Mouse (Mus musculus) CH12.LX (cell line): Measurements from ENCODE around the gene Prkce. TPM values are rescaled to one million over a fixed set of nuclear protein-coding genes. Genes with fewer than 3 reads are reported as not detected.

ENCODE experiments used
- DNase-seq: peaks from one replicate; pipeline ENCODE4 v3.0.0-alpha.2; 2013; ENCODE audit errors: extremely low read depth
- H3K27ac ChIP-seq: 2 replicates; pipeline ENCODE4 v1.5.1; 2012; ENCODE audit warnings: low read depth, mild to moderate bottlenecking, control low read depth, moderate library complexity; ENCODE audit not compliant: insufficient read depth
- H3K27me3 ChIP-seq: replicated peaks from 2 replicates; pipeline ENCODE3; 2012; ENCODE audit warnings: inconsistent platforms
- H3K36me3 ChIP-seq, 2 experiments: replicated peaks in 1 of 2; 2 replicates each; pipeline versions ENCODE3 to v1.6.1; 2012; ENCODE audit warnings: inconsistent platforms in 1 of 2, low read length in 1 of 2, mild to moderate bottlenecking in 1 of 2, mixed read lengths in 1 of 2, moderate library complexity in 1 of 2; ENCODE audit not compliant: control insufficient read depth in 1 of 2, insufficient read depth in 1 of 2
- H3K4me1 ChIP-seq, 2 experiments: 2 replicates each; pipeline ENCODE4 v1.6.1; 2012; ENCODE audit warnings: inconsistent platforms in 1 of 2, moderate library complexity in 1 of 2; ENCODE audit not compliant: insufficient read depth in 2 of 2, control insufficient read depth in 1 of 2
- H3K4me2 ChIP-seq: 2 replicates; pipeline ENCODE4 v1.6.1; 2012; ENCODE audit warnings: low read depth, mild to moderate bottlenecking, control low read depth; ENCODE audit not compliant: poor library complexity, insufficient read depth, severe bottlenecking
- H3K4me3 ChIP-seq, 3 experiments: fragments of 150-350 bp in 1 of 3; sonication (generic) in 1 of 3; replicated peaks in 1 of 3; 2 replicates each; pipeline versions ENCODE3 to v1.5.1; 2011 to 2012; ENCODE audit warnings: low read depth in 2 of 3, low read length in 2 of 3, mild to moderate bottlenecking in 2 of 3, moderate library complexity in 2 of 3, control low read depth in 1 of 3, improper control_type of control experiment in 1 of 3, inconsistent platforms in 1 of 3, mixed read lengths in 1 of 3; ENCODE audit not compliant: poor library complexity in 1 of 3
- H3K79me2 ChIP-seq: replicated peaks from 2 replicates; pipeline ENCODE4 v1.6.1; 2012; ENCODE audit warnings: mild to moderate bottlenecking, moderate library complexity; ENCODE audit not compliant: control insufficient read depth, poor library complexity, insufficient read depth, severe bottlenecking; ENCODE audit errors: extremely low read depth
- H3K9ac ChIP-seq: 2 replicates; pipeline ENCODE4 v1.6.1; 2012; ENCODE audit warnings: low read depth, mild to moderate bottlenecking, control low read depth, moderate library complexity; ENCODE audit not compliant: insufficient read depth
- H3K9me3 ChIP-seq: replicated peaks from 2 replicates; pipeline ENCODE3; 2012; ENCODE audit warnings: low read length, inconsistent platforms, mixed read lengths
- BHLHE40 ChIP-seq: IDR thresholded peaks from 2 replicates; pipeline ENCODE4 v1.6.1; 2011; ENCODE audit warnings: mild to moderate bottlenecking, low read depth, low read length, improper control_type of control experiment
- CHD1 ChIP-seq: IDR thresholded peaks from 2 replicates; pipeline ENCODE4 v1.6.1; 2012; ENCODE audit warnings: low read depth, low read length, improper control_type of control experiment, inconsistent platforms
- ELF1 ChIP-seq: IDR thresholded peaks from 2 replicates; pipeline ENCODE4 v1.6.1; 2014; ENCODE audit warnings: low read depth, mild to moderate bottlenecking, inconsistent platforms, low read length, improper control_type of control experiment
- EP300 ChIP-seq: IDR thresholded peaks from 2 replicates; pipeline ENCODE4 v1.6.1; 2011; ENCODE audit warnings: low read length, improper control_type of control experiment
- ETS1 ChIP-seq: conservative IDR thresholded peaks from 2 replicates; pipeline ENCODE4 v1.6.1; 2012; ENCODE audit warnings: low read depth, mild to moderate bottlenecking, inconsistent platforms, low read length, improper control_type of control experiment, moderate library complexity
- GABPA ChIP-seq: IDR thresholded peaks from 2 replicates; pipeline ENCODE4 v1.6.1; 2012; ENCODE audit warnings: low read depth, low read length, improper control_type of control experiment, inconsistent platforms; ENCODE audit not compliant: insufficient replicate concordance
- HCFC1 ChIP-seq: IDR thresholded peaks from 2 replicates; pipeline ENCODE4 v1.6.1; 2012; ENCODE audit warnings: low read depth, mild to moderate bottlenecking, inconsistent platforms, low read length, improper control_type of control experiment
- IRF4 ChIP-seq: IDR thresholded peaks from 2 replicates; pipeline ENCODE4 v1.6.1; 2014; ENCODE audit warnings: low read depth, mild to moderate bottlenecking, inconsistent platforms, low read length, improper control_type of control experiment
- JUND ChIP-seq: conservative IDR thresholded peaks from 2 replicates; pipeline ENCODE4 v1.6.1; 2011; ENCODE audit warnings: low read depth, low read length, improper control_type of control experiment
- KAT2A ChIP-seq: IDR thresholded peaks from 2 replicates; pipeline ENCODE4 v1.6.1; 2012; ENCODE audit warnings: low read length, improper control_type of control experiment, inconsistent platforms; ENCODE audit not compliant: insufficient replicate concordance
- MAFK ChIP-seq: IDR thresholded peaks from 2 replicates; pipeline ENCODE4 v1.6.1; 2011; ENCODE audit warnings: low read length, improper control_type of control experiment; ENCODE audit not compliant: insufficient replicate concordance
- MAZ ChIP-seq: IDR thresholded peaks from 2 replicates; pipeline ENCODE4 v1.6.1; 2012; ENCODE audit warnings: low read depth, mild to moderate bottlenecking, inconsistent platforms, low read length, improper control_type of control experiment, moderate library complexity
- MXI1 ChIP-seq: IDR thresholded peaks from 2 replicates; pipeline ENCODE4 v1.6.1; 2011; ENCODE audit warnings: mild to moderate bottlenecking, low read depth, low read length, improper control_type of control experiment
- NELFE ChIP-seq: IDR thresholded peaks from 2 replicates; pipeline ENCODE4 v1.6.1; 2011; ENCODE audit warnings: low read depth, low read length, improper control_type of control experiment
- NRF1 ChIP-seq: IDR thresholded peaks from 2 replicates; pipeline ENCODE4 v1.6.1; 2014; ENCODE audit warnings: low read depth, mild to moderate bottlenecking, inconsistent platforms, low read length, improper control_type of control experiment, moderate library complexity
- PAX5 ChIP-seq: IDR thresholded peaks from 2 replicates; pipeline ENCODE4 v1.6.1; 2012; ENCODE audit warnings: low read length, inconsistent platforms, mixed read lengths
- POLR2A ChIP-seq: IDR thresholded peaks from 2 replicates; pipeline ENCODE4 v1.6.1; 2011; ENCODE audit warnings: low read depth, mild to moderate bottlenecking, improper control_type of control experiment, low read length
- POLR2AphosphoS2 ChIP-seq: IDR thresholded peaks from 2 replicates; pipeline ENCODE4 v1.6.1; 2011; ENCODE audit warnings: low read depth, low read length, improper control_type of control experiment
- RAD21 ChIP-seq: IDR thresholded peaks from 2 replicates; pipeline ENCODE4 v1.6.1; 2011; ENCODE audit warnings: low read depth, mild to moderate bottlenecking, low read length, improper control_type of control experiment, moderate library complexity
- UBTF ChIP-seq: IDR thresholded peaks from 2 replicates; pipeline ENCODE4 v1.6.1; 2012; ENCODE audit warnings: low read depth, mild to moderate bottlenecking, inconsistent platforms, low read length, improper control_type of control experiment, moderate library complexity
- USF2 ChIP-seq: conservative IDR thresholded peaks from 2 replicates; pipeline ENCODE4 v1.6.1; 2011; ENCODE audit warnings: low read depth, low read length, improper control_type of control experiment
- ZKSCAN1 ChIP-seq: IDR thresholded peaks from 2 replicates; pipeline ENCODE4 v1.6.1; 2012; ENCODE audit warnings: low read depth, inconsistent platforms, low read length, improper control_type of control experiment, borderline replicate concordance
- ZNF384 ChIP-seq: IDR thresholded peaks from 2 replicates; pipeline ENCODE4 v1.6.1; 2012; ENCODE audit warnings: low read depth, low read length, improper control_type of control experiment, inconsistent platforms
- dilution Hi-C: fragments of 300-500 bp; cut with MboI; formaldehyde crosslinking; loops from 2 replicates; pipeline ENCODE4 v1.14.3; 2020; ENCODE audit warnings: low sequenced_read_pairs; ENCODE audit not compliant: extremely low pct_unique_long_range_greater_than_20kb, extremely low pct_ligation_motif_present
- in situ Hi-C: fragments of 300-500 bp; cut with MboI; formaldehyde crosslinking; loops from 3 replicates; pipeline ENCODE4 v1.14.3; 2019; ENCODE audit warnings: low sequenced_read_pairs, low pct_ligation_motif_present, low pct_unique_long_range_greater_than_20kb, mixed read lengths
- polyA plus RNA-seq: library from polyadenylated mRNA; unstranded; fragments of >175 nt; gene quantifications from 2 replicates; pipeline ENCODE4 v1.2.1, GENCODE M21; 2012; ENCODE audit warnings: low read depth; ENCODE audit not compliant: insufficient read length
- total RNA-seq, 2 experiments: library from RNA; depleted of rRNA; stranded (reverse); fragments of 300-350 nt in 1 of 2; fragments of >200 nt in 1 of 2; gene quantifications; 2 replicates each; pipeline ENCODE4 v1.2.3; 2012 to 2014

The Prkce gene
- total and polyA plus RNA-seq, 3 experiments: 4.1 to 13.2 (median 11.4) TPM

DNA sequence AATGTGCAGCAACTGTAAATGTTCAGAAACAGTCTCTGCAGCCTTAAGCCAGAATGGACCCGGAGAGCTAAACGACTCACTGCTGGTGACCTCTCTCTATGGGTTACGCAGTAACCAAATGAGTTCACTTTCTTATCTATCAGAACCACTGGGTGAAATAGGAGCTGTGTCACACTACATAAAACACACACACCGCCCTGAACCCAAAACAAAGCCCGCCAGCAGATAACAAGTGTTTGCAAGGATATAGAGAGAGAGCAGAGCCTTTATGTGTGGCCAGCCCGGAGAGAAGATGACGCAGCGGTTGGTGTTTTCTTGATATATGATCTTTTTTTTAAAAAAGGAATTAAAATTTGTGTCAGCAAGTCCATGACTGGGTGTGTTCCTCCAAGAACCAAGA is 238.1 kb downstream of the Prkce start:
- TF ChIP-seq HCFC1 (no peak), ELF1 (no peak), NELFE (no peak), MAZ (no peak), RAD21 (no peak), IRF4 (no peak), ETS1 (no peak), POLR2AphosphoS2 (no peak), UBTF (no peak), PAX5 (no peak), MAFK (no peak), ZKSCAN1 (no peak), USF2 (no peak), GABPA (no peak), BHLHE40 (no peak), ZNF384 (no peak)
- TF ChIP-seq, all 38 proteins: peak for 0
- Histone ChIP-seq H3K4me1 (peaks cover 5 to 50% of the 10 kb centered on the region in 2 experiments), H3K79me2 (no peaks in the 10 kb centered on the region), H3K4me2 (no peak overlapping the region), H3K36me3 (peaks cover 0 to 22% of the 10 kb centered on the region in 2 experiments), H3K27me3 (no peaks in the 10 kb centered on the region), H3K27ac (no peak overlapping the region), H3K9ac (no peak overlapping the region), H3K9me3 (peaks cover 2% of the 10 kb centered on the region), H3K4me3 (no peak overlapping the region)
- dilution Hi-C loops (no loop called here), in situ Hi-C loops (no loop called here)
- DNase-seq: no peak

- H3K27ac ChIP-seq: no peak overlapping the region
- H3K9ac ChIP-seq: no peak overlapping the region
- no peaks in the 10 kb centered on the region for H3K9me3 ChIP-seq
- DNase-seq: no peak
- peaks cover 0 to 18% of the 10 kb centered on the region in 2 experiments for H3K36me3 ChIP-seq
- TF ChIP-seq MXI1: no peak
- TF ChIP-seq BHLHE40: no peak
- no peak for TF ChIP-seq CHD1
- no peak for TF ChIP-seq HCFC1
- TF ChIP-seq POLR2A: no peak
- TF ChIP-seq GABPA: no peak
- no peak for TF ChIP-seq ZKSCAN1
- TF ChIP-seq MAFK: no peak
- TF ChIP-seq NRF1: no peak
- TF ChIP-seq EP300: no peak
- no peak for TF ChIP-seq MAZ
- TF ChIP-seq JUND: no peak
- no peak for TF ChIP-seq NELFE
- no peak for TF ChIP-seq USF2
- TF ChIP-seq KAT2A: no peak
- TF ChIP-seq ETS1: no peak
- peaks cover 4 to 69% of the 10 kb centered on the region in 2 experiments; a peak in 3 of 4 replicates for H3K4me1 ChIP-seq
- dilution Hi-C loops: no loop called here
- no peak overlapping the region for H3K4me2 ChIP-seq
- no peaks in the 10 kb centered on the region for H3K27me3 ChIP-seq
- no peak overlapping the region for H3K4me3 ChIP-seq
- no peaks in the 10 kb centered on the region for H3K79me2 ChIP-seq
- in situ Hi-C loops: no loop called here
These were observed 240.5 kb downstream of the Prkce start for GRCm38 (mm10) chr17:86407921-86408613.
